Mouse (Mus musculus): ENCODE data around the gene Gps2. TPM values are rescaled to one million over a fixed set of nuclear protein-coding genes. Genes with fewer than 3 reads are reported as not detected.

Gps2 gene
- polyA plus RNA-seq, 1 experiment from 2014 or later = 48.9 TPM

- Histone ChIP-seq H3K36me3 (replicated peaks; ENCODE audit: insufficient read depth, low read length) (no peaks in the 10 kb centered on the region), H3K4me3 (ENCODE audit: low read depth, low read length) (no peak overlapping the region), H3K27ac (ENCODE audit: low read depth) (no peak overlapping the region), H3K9ac (replicated peaks) (no peak overlapping the region), H3K4me2 (ENCODE audit: low read depth, low read length) (no peak overlapping the region), H3K4me1 (ENCODE audit: insufficient read depth) (0 out of 2 replicates have a peak, but pooled peaks cover 3% of the 10 kb centered on the region), H3K9me3 (ENCODE audit: low read length) (no peaks in the 10 kb centered on the region), H3K27me3 (ENCODE audit: insufficient read depth, low read length) (peaks cover 10% of the 10 kb centered on the region; the same call in 1 of the 2 replicates)
- whole genome bisulfite sequencing (ENCODE audit: insufficient replicate concordance) = 75% methylated on average over 1 of the region's 1 CpGs
- DNase-seq (no peak), ATAC-seq (no peak)
- TF ChIP-seq EP300 (IDR thresholded peaks at IDR 0.05; ENCODE audit: low read depth) = no peak
- TF ChIP-seq CTCF (IDR thresholded peaks at IDR 0.05; ENCODE audit: low read depth) = peak; percentile 37; the same call in 1 of the 2 replicates
Measured at GRCm38 (mm10) chr11:69956218-69956617, 42.5 kb downstream of the Gps2 start.

DNA sequence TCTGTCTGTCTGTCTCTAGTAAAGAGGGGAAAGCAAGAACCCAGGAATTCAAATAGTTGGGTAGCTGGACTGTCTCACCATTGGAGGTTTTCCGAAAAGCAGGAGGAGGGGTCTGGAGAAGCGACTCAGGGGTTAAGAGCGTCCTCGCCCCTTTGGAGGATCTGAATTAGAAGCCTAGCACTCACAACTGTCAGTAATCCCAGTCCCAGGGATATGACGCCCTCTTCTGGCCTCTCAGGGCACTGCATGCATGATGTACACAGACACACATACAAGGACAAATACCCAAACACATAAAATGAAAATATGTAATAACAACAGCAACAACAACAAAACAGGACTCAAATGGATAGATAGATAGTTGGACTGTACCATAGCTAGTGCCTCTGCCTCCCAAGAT, 46.9 kb downstream of the Gps2 start:
- DNase-seq (peak; percentile 55), ATAC-seq (no peak)
- no peak for TF ChIP-seq EP300 (IDR thresholded peaks at IDR 0.05; ENCODE audit: low read depth)
- TF ChIP-seq CTCF (IDR thresholded peaks at IDR 0.05; ENCODE audit: low read depth) = peak; percentile 71
- Histone ChIP-seq H3K27me3 (ENCODE audit: insufficient read depth, low read length) (peaks cover 34% of the 10 kb centered on the region), H3K9me3 (ENCODE audit: low read length) (no peaks in the 10 kb centered on the region), H3K4me1 (ENCODE audit: insufficient read depth) (0 out of 2 replicates have a peak, but pooled peaks cover 3% of the 10 kb centered on the region), H3K27ac (ENCODE audit: low read depth) (no peak overlapping the region), H3K9ac (replicated peaks) (no peak overlapping the region), H3K4me3 (ENCODE audit: low read depth, low read length) (no peak overlapping the region), H3K4me2 (ENCODE audit: low read depth, low read length) (no peak overlapping the region), H3K36me3 (replicated peaks; ENCODE audit: insufficient read depth, low read length) (no peaks in the 10 kb centered on the region)
- 44% methylated on average over 5 of the region's 5 CpGs for whole genome bisulfite sequencing (ENCODE audit: insufficient replicate concordance)

- TF ChIP-seq EP300 (IDR thresholded peaks at IDR 0.05; ENCODE audit: low read depth) (no peak), CTCF (IDR thresholded peaks at IDR 0.05; ENCODE audit: low read depth) (no peak)
- Histone ChIP-seq H3K9ac (replicated peaks) (no peak overlapping the region), H3K4me3 (ENCODE audit: low read depth, low read length) (no peak overlapping the region), H3K36me3 (replicated peaks; ENCODE audit: insufficient read depth, low read length) (no peaks in the 10 kb centered on the region), H3K9me3 (ENCODE audit: low read length) (no peaks in the 10 kb centered on the region), H3K27ac (ENCODE audit: low read depth) (no peak overlapping the region), H3K27me3 (ENCODE audit: insufficient read depth, low read length) (peaks cover 47% of the 10 kb centered on the region), H3K4me1 (ENCODE audit: insufficient read depth) (peaks cover 15% of the 10 kb centered on the region), H3K4me2 (ENCODE audit: low read depth, low read length) (no peak overlapping the region)
- no peak for DNase-seq
- ATAC-seq = no peak
- WGBS (ENCODE audit: insufficient replicate concordance) = 14% methylated on average over 5 of the region's 5 CpGs
Measured at GRCm38 (mm10) chr11:69961841-69962240, 48.2 kb downstream of the Gps2 start.

GRCm38 (mm10) chr11:69964650-69965270, 51.1 kb downstream of the Gps2 start, which contains the start of gene Cldn7:
Cldn7 (plus strand) TSS chr11:69964779.
- no peak for DNase-seq
- no peak for TF ChIP-seq CTCF (IDR thresholded peaks at IDR 0.05; ENCODE audit: low read depth)
- no peak for TF ChIP-seq EP300 (IDR thresholded peaks at IDR 0.05; ENCODE audit: low read depth)
- Histone ChIP-seq H3K4me3 (ENCODE audit: low read depth, low read length) (peak within 1 kb of the TSS; percentile 40), H3K9me3 (ENCODE audit: low read length) (no peaks in the 10 kb centered on the region), H3K4me2 (ENCODE audit: low read depth, low read length) (peak within 1 kb of the TSS; percentile 50), H3K9ac (replicated peaks) (no peak within 1 kb of the TSS), H3K36me3 (replicated peaks; ENCODE audit: insufficient read depth, low read length) (peaks cover 4% of the 10 kb centered on the region; the same call in 1 of the 2 replicates), H3K27ac (ENCODE audit: low read depth) (no peak within 1 kb of the TSS), H3K27me3 (ENCODE audit: insufficient read depth, low read length) (peaks cover 54% of the 10 kb centered on the region), H3K4me1 (ENCODE audit: insufficient read depth) (peaks cover 16% of the 10 kb centered on the region)
- 15% methylated on average over 23 of the region's 24 CpGs for WGBS (ENCODE audit: insufficient replicate concordance)
- no peak for ATAC-seq

GRCm38 (mm10) chr11:69965271-69966005, 51.8 kb downstream of the Gps2 start:
- TF ChIP-seq EP300 (IDR thresholded peaks at IDR 0.05; ENCODE audit: low read depth) (no peak), CTCF (IDR thresholded peaks at IDR 0.05; ENCODE audit: low read depth) (no peak)
- Histone ChIP-seq H3K9ac (replicated peaks) (0 out of 2 replicates have a peak overlapping the region, but pooled peaks have one; percentile 34), H3K4me2 (ENCODE audit: low read depth, low read length) (peak overlapping the region; percentile 67), H3K36me3 (replicated peaks; ENCODE audit: insufficient read depth, low read length) (peaks cover 11% of the 10 kb centered on the region), H3K4me3 (ENCODE audit: low read depth, low read length) (peak overlapping the region; percentile 40), H3K27ac (ENCODE audit: low read depth) (no peak overlapping the region), H3K4me1 (ENCODE audit: insufficient read depth) (peaks cover 16% of the 10 kb centered on the region), H3K9me3 (ENCODE audit: low read length) (no peaks in the 10 kb centered on the region), H3K27me3 (ENCODE audit: insufficient read depth, low read length) (peaks cover 54% of the 10 kb centered on the region)
- DNase-seq (peak; percentile 18), ATAC-seq (no peak)
- WGBS (ENCODE audit: insufficient replicate concordance) = 3% methylated on average over 47 of the region's 49 CpGs

Small RNAs within 50 kb of the gene (microRNA-seq; reads per million reads assigned to microRNA genes)
- gene Mir6924 = not detected

Other genes starting within 250 kb of the Gps2 start
- gene Cd68, start 247.7 kb upstream of the Gps2 start, polyA plus RNA-seq (2015; fragmentation: Nextera tagmentation; extraction: Ambion mirVana) = 30.1 and 32.5 TPM in 2 replicates
- 199 and 203 TPM in 2 replicates for gene Eif4a1, start 241.5 kb upstream of the Gps2 start, polyA plus RNA-seq (2015; fragmentation: Nextera tagmentation; extraction: Ambion mirVana)
- 14.5 and 15.2 TPM in 2 replicates for gene Senp3, start 231.8 kb upstream of the Gps2 start, polyA plus RNA-seq (2015; fragmentation: Nextera tagmentation; extraction: Ambion mirVana)
- gene Tnfsf13, start 228.1 kb upstream of the Gps2 start, polyA plus RNA-seq (2015; fragmentation: Nextera tagmentation; extraction: Ambion mirVana) = 0.46 and 0.83 TPM in 2 replicates
- gene Tnfsf12, start 218.0 kb upstream of the Gps2 start, polyA plus RNA-seq (2015; fragmentation: Nextera tagmentation; extraction: Ambion mirVana) = 2.8 and 3.6 TPM in 2 replicates
- 1.1 and 1.4 TPM in 2 replicates for gene Tnfsfm13, start 217.8 kb upstream of the Gps2 start, polyA plus RNA-seq (2015; fragmentation: Nextera tagmentation; extraction: Ambion mirVana)
- 6.6 and 6.8 TPM in 2 replicates for gene Polr2a, start 155.3 kb upstream of the Gps2 start, polyA plus RNA-seq (2015; fragmentation: Nextera tagmentation; extraction: Ambion mirVana)
- gene Slc35g3, start 151.9 kb upstream of the Gps2 start, polyA plus RNA-seq (2015; fragmentation: Nextera tagmentation; extraction: Ambion mirVana) = not detected in 2 replicates
- gene Zbtb4, start 148.0 kb upstream of the Gps2 start, polyA plus RNA-seq (2015; fragmentation: Nextera tagmentation; extraction: Ambion mirVana) = 0.67 and 0.75 TPM in 2 replicates
- gene Chrnb1, start 117.9 kb upstream of the Gps2 start, polyA plus RNA-seq (2015; fragmentation: Nextera tagmentation; extraction: Ambion mirVana) = 0.73 and 0.76 TPM in 2 replicates
- gene Fgf11, start 112.0 kb upstream of the Gps2 start, polyA plus RNA-seq (2015; fragmentation: Nextera tagmentation; extraction: Ambion mirVana) = 0.04 and 0.07 TPM in 2 replicates
- 4.4 and 4.8 TPM in 2 replicates for gene Tmem102, start 108.3 kb upstream of the Gps2 start, polyA plus RNA-seq (2015; fragmentation: Nextera tagmentation; extraction: Ambion mirVana)
- gene Gm39566, start 98.6 kb upstream of the Gps2 start, polyA plus RNA-seq (2015; fragmentation: Nextera tagmentation; extraction: Ambion mirVana) = not detected in 2 replicates
- not detected in 2 replicates for gene Spem2, start 95.4 kb upstream of the Gps2 start, polyA plus RNA-seq (2015; fragmentation: Nextera tagmentation; extraction: Ambion mirVana)
- gene Spem1, start 91.7 kb upstream of the Gps2 start, polyA plus RNA-seq (2015; fragmentation: Nextera tagmentation; extraction: Ambion mirVana) = not detected in 2 replicates
- gene Nlgn2, start 76.1 kb upstream of the Gps2 start, polyA plus RNA-seq (2015; fragmentation: Nextera tagmentation; extraction: Ambion mirVana) = 0.60 and 0.75 TPM in 2 replicates
- gene Tmem256, start 75.4 kb upstream of the Gps2 start, polyA plus RNA-seq (2015; fragmentation: Nextera tagmentation; extraction: Ambion mirVana) = 412 and 418 TPM in 2 replicates
- 20.8 and 23.1 TPM in 2 replicates for gene Plscr3, start 67.5 kb upstream of the Gps2 start, polyA plus RNA-seq (2015; fragmentation: Nextera tagmentation; extraction: Ambion mirVana)
- 0.28 and 0.69 TPM in 2 replicates for gene Tnk1, start 55.2 kb upstream of the Gps2 start, polyA plus RNA-seq (2015; fragmentation: Nextera tagmentation; extraction: Ambion mirVana)
- not detected in 2 replicates for gene Tmem95, start 35.9 kb upstream of the Gps2 start, polyA plus RNA-seq (2015; fragmentation: Nextera tagmentation; extraction: Ambion mirVana)
- 0.92 and 0.95 TPM in 2 replicates for gene Kctd11, start 32.5 kb upstream of the Gps2 start, polyA plus RNA-seq (2015; fragmentation: Nextera tagmentation; extraction: Ambion mirVana)
- gene Acap1, start 18.3 kb upstream of the Gps2 start, polyA plus RNA-seq (2015; fragmentation: Nextera tagmentation; extraction: Ambion mirVana) = 6.5 and 7.1 TPM in 2 replicates
- 0.90 and 1.2 TPM in 2 replicates for gene 2810408A11Rik, start 12.9 kb upstream of the Gps2 start, polyA plus RNA-seq (2015; fragmentation: Nextera tagmentation; extraction: Ambion mirVana)
- 1.0 and 1.4 TPM in 2 replicates for gene Neurl4, start 12.8 kb upstream of the Gps2 start, polyA plus RNA-seq (2015; fragmentation: Nextera tagmentation; extraction: Ambion mirVana)
- gene Eif5a, start 8.1 kb downstream of the Gps2 start, polyA plus RNA-seq (2015; fragmentation: Nextera tagmentation; extraction: Ambion mirVana) = 872 and 914 TPM in 2 replicates
- not detected in 2 replicates for gene Ybx2, start 21.9 kb downstream of the Gps2 start, polyA plus RNA-seq (2015; fragmentation: Nextera tagmentation; extraction: Ambion mirVana)
- gene Slc2a4, start 34.3 kb downstream of the Gps2 start, polyA plus RNA-seq (2015; fragmentation: Nextera tagmentation; extraction: Ambion mirVana) = 7.7 and 10.4 TPM in 2 replicates
- gene Cldn7, start 50.9 kb downstream of the Gps2 start, polyA plus RNA-seq (2015; fragmentation: Nextera tagmentation; extraction: Ambion mirVana) = 4.1 and 4.4 TPM in 2 replicates
- gene Ctdnep1, start 67.3 kb downstream of the Gps2 start, polyA plus RNA-seq (2015; fragmentation: Nextera tagmentation; extraction: Ambion mirVana) = 8.4 and 9.7 TPM in 2 replicates
- 40.6 and 42.9 TPM in 2 replicates for gene Elp5, start 68.6 kb downstream of the Gps2 start, polyA plus RNA-seq (2015; fragmentation: Nextera tagmentation; extraction: Ambion mirVana)
- gene Gabarap, start 77.3 kb downstream of the Gps2 start, polyA plus RNA-seq (2015; fragmentation: Nextera tagmentation; extraction: Ambion mirVana) = 305 and 324 TPM in 2 replicates
- 19.5 and 25.5 TPM in 2 replicates for gene Phf23, start 81.9 kb downstream of the Gps2 start, polyA plus RNA-seq (2015; fragmentation: Nextera tagmentation; extraction: Ambion mirVana)
- 2.7 and 3.4 TPM in 2 replicates for gene Dvl2, start 86.7 kb downstream of the Gps2 start, polyA plus RNA-seq (2015; fragmentation: Nextera tagmentation; extraction: Ambion mirVana)
- 345 and 367 TPM in 2 replicates for gene Acadvl, start 101.5 kb downstream of the Gps2 start, polyA plus RNA-seq (2015; fragmentation: Nextera tagmentation; extraction: Ambion mirVana)
- gene Dlg4, start 103.1 kb downstream of the Gps2 start, polyA plus RNA-seq (2015; fragmentation: Nextera tagmentation; extraction: Ambion mirVana) = 0.58 and 0.61 TPM in 2 replicates
- gene Asgr1, start 140.2 kb downstream of the Gps2 start, polyA plus RNA-seq (2015; fragmentation: Nextera tagmentation; extraction: Ambion mirVana) = 458 and 462 TPM in 2 replicates
- 48.3 and 53.3 TPM in 2 replicates for gene Asgr2, start 178.8 kb downstream of the Gps2 start, polyA plus RNA-seq (2015; fragmentation: Nextera tagmentation; extraction: Ambion mirVana)
- 1.5 TPM in 2 replicates for gene Mgl2, start 216.4 kb downstream of the Gps2 start, polyA plus RNA-seq (2015; fragmentation: Nextera tagmentation; extraction: Ambion mirVana)
- gene Clec10a, start 242.3 kb downstream of the Gps2 start, polyA plus RNA-seq (2015; fragmentation: Nextera tagmentation; extraction: Ambion mirVana) = 0.46 and 0.81 TPM in 2 replicates